Mouse (Mus musculus) heart, postnatal 0 days (tissue): Measurements from ENCODE around the gene B230118H07Rik. TPM values are rescaled to one million over a fixed set of nuclear protein-coding genes. Genes with fewer than 3 reads are reported as not detected.

Source experiments
- ATAC-seq: fragments of 200-750 bp; cut with Nextera tagmentation; 2 replicates; pipeline ENCODE4 v1.8.0; 2017; ENCODE audit warnings: low read depth, moderate number of reproducible peaks, moderate library complexity; ENCODE audit not compliant: insufficient read depth
- DNase-seq: peaks from one replicate; pipeline ENCODE4 v3.0.0-alpha.2; 2016; ENCODE audit warnings: low spot score
- H3K27ac ChIP-seq: fragments of 300-500 bp; sonication (generic); 2 replicates; pipeline ENCODE4 v1.5.1; 2014; ENCODE audit warnings: low read depth, mild to moderate bottlenecking
- H3K27me3 ChIP-seq: fragments of 300-500 bp; sonication (generic); 2 replicates; pipeline ENCODE4 v1.6.1; 2014; ENCODE audit warnings: low read length, mixed read lengths; ENCODE audit not compliant: control insufficient read depth, insufficient read depth
- H3K36me3 ChIP-seq: fragments of 300-500 bp; sonication (generic); replicated peaks from 2 replicates; pipeline ENCODE4 v1.6.1; 2014; ENCODE audit warnings: low read length, mixed read lengths; ENCODE audit not compliant: control insufficient read depth, insufficient read depth
- H3K4me1 ChIP-seq: fragments of 300-500 bp; sonication (generic); 2 replicates; pipeline ENCODE4 v1.6.1; 2014; ENCODE audit warnings: antibody characterized with exemption; ENCODE audit not compliant: control insufficient read depth, insufficient read depth
- H3K4me2 ChIP-seq: fragments of 300-500 bp; sonication (generic); 2 replicates; pipeline ENCODE4 v1.6.1; 2014; ENCODE audit warnings: low read depth, mild to moderate bottlenecking, low read length, moderate library complexity
- H3K4me3 ChIP-seq: fragments of 300-500 bp; sonication (generic); 2 replicates; pipeline ENCODE4 v1.5.1; 2014; ENCODE audit warnings: low read depth, low read length
- H3K9ac ChIP-seq: fragments of 300-500 bp; sonication (generic); replicated peaks from 2 replicates; pipeline ENCODE4 v1.6.1; 2014; ENCODE audit warnings: low read depth, low read length, mixed read lengths
- H3K9me3 ChIP-seq: fragments of 300-500 bp; sonication (generic); replicated peaks from 2 replicates; pipeline ENCODE4 v1.6.1; 2016; ENCODE audit warnings: low read length; ENCODE audit not compliant: control insufficient read depth
- CTCF ChIP-seq: IDR thresholded peaks from 2 replicates; pipeline ENCODE4 v1.5.1; 2016; ENCODE audit warnings: antibody characterized with exemption, control low read depth, low read depth
- EP300 ChIP-seq: IDR thresholded peaks from 2 replicates; pipeline ENCODE4 v1.6.1; 2016; ENCODE audit warnings: antibody characterized with exemption, low read depth
- WGBS: fragments of 180-500 bp; shearing (Covaris S2); extraction: QIAGEN DNeasy Blood & Tissue Kit; methylation state at CpG from one replicate; pipeline ENCODE4 v1.1.7; 2014; 5-methylcytosine and 5-hydroxymethylcytosine counted together
- polyA plus RNA-seq: library from polyadenylated mRNA; unstranded; fragments of >200 nt; fragmentation: Nextera tagmentation; extraction: Ambion mirVana; gene quantifications from 2 replicates; pipeline ENCODE4 v1.2.1, GENCODE M21; 2015
- total RNA-seq: library from RNA; depleted of rRNA; stranded (reverse); fragments of >200 nt; gene quantifications from 2 replicates; pipeline ENCODE4 v1.2.3, GENCODE M21; 2014; ENCODE audit warnings: low replicate concordance; rRNA removed

B230118H07Rik gene
- total and polyA plus RNA-seq, 2 experiments from 2014 or later, result 17.3 to 85.5 TPM

GRCm38 (mm10) chr2:101520503-101520902 lies 128.8 kb downstream of the B230118H07Rik start:
- no peak for DNase-seq
- no peak overlapping the region for H3K4me2 ChIP-seq
- no peaks in the 10 kb centered on the region for H3K4me1 ChIP-seq
- H3K4me3 ChIP-seq, result no peak overlapping the region
- WGBS, result 65% methylated on average over 1 of the region's 1 CpGs
- H3K27me3 ChIP-seq, result no peaks in the 10 kb centered on the region
- no peak overlapping the region for H3K27ac ChIP-seq
- no peak for ATAC-seq
- H3K36me3 ChIP-seq, result no peaks in the 10 kb centered on the region
- TF ChIP-seq EP300 (no peak), CTCF (no peak)
- no peak overlapping the region for H3K9ac ChIP-seq
- H3K9me3 ChIP-seq, result no peaks in the 10 kb centered on the region

GRCm38 (mm10) chr2:101519928-101520327 lies 129.4 kb downstream of the B230118H07Rik start:
- H3K36me3 ChIP-seq, result no peaks in the 10 kb centered on the region
- H3K9ac ChIP-seq, result no peak overlapping the region
- H3K4me2 ChIP-seq, result no peak overlapping the region
- DNase-seq (no peak), ATAC-seq (no peak)
- no peaks in the 10 kb centered on the region for H3K9me3 ChIP-seq
- no peak overlapping the region for H3K4me3 ChIP-seq
- H3K27me3 ChIP-seq, result no peaks in the 10 kb centered on the region
- TF ChIP-seq CTCF (no peak), EP300 (no peak)
- no peaks in the 10 kb centered on the region for H3K4me1 ChIP-seq
- WGBS, result 65% methylated on average over 1 of the region's 1 CpGs
- no peak overlapping the region for H3K27ac ChIP-seq

Other genes starting within 250 kb of the B230118H07Rik start
- 0.08 TPM in 1 of 2 replicates, not detected in the other for gene Rag2, start 24.8 kb downstream of the B230118H07Rik start, total RNA-seq
- not detected in 2 replicates for gene Rag2, start 24.8 kb downstream of the B230118H07Rik start, polyA plus RNA-seq
- 0.04 and 12.3 TPM in 2 replicates for gene Rag1, start within 50 bp of the B230118H07Rik start, total RNA-seq
- 0.01 and 0.03 TPM in 2 replicates for gene Rag1, start within 50 bp of the B230118H07Rik start, polyA plus RNA-seq
- 13.9 and 24.2 TPM in 2 replicates for gene Traf6, start 28.9 kb upstream of the B230118H07Rik start, total RNA-seq
- gene Traf6, start 28.9 kb upstream of the B230118H07Rik start, polyA plus RNA-seq, result 2.8 and 3.3 TPM in 2 replicates
- 3.7 and 16.1 TPM in 2 replicates for gene Prr5l, start 233.5 kb upstream of the B230118H07Rik start, total RNA-seq
- gene Prr5l, start 233.5 kb upstream of the B230118H07Rik start, polyA plus RNA-seq, result 2.9 and 3.7 TPM in 2 replicates
- 29.8 and 44.6 TPM in 2 replicates for gene Commd9, start 236.7 kb upstream of the B230118H07Rik start, total RNA-seq
- 46.3 and 52.3 TPM in 2 replicates for gene Commd9, start 236.7 kb upstream of the B230118H07Rik start, polyA plus RNA-seq